Mouse (Mus musculus) ZHBTc4 (cell line): Measurements from ENCODE around the gene P2ry13.

Experiments
- DNase-seq: peaks from one replicate; pipeline ENCODE4 v3.0.0-alpha.2; 2011; ENCODE audit warnings: low read depth, low spot score

P2ry13 gene

DNA sequence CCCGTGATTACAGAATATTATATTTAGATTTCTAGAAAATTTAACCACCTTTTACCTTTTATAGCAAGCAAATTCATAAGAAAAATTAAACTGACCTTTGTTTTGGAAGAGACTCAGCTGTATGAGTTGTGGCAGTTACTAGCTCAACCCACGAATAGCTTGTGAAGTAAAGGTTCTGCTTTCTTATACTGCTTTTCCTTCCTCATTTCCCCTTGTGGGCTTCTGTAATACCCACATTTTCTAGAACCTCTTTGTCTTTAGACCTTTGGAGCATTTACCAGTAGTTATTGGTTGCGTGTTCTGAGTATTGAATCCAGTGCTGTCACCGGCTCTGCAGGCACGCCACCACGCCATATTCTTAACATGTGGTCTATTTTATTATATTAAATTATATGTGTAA is at the start of gene P2ry13:
TSS of gene P2ry13 (minus strand) at position 156 of the 400 bp plus-strand sequence.
- no peak for DNase-seq

DNA sequence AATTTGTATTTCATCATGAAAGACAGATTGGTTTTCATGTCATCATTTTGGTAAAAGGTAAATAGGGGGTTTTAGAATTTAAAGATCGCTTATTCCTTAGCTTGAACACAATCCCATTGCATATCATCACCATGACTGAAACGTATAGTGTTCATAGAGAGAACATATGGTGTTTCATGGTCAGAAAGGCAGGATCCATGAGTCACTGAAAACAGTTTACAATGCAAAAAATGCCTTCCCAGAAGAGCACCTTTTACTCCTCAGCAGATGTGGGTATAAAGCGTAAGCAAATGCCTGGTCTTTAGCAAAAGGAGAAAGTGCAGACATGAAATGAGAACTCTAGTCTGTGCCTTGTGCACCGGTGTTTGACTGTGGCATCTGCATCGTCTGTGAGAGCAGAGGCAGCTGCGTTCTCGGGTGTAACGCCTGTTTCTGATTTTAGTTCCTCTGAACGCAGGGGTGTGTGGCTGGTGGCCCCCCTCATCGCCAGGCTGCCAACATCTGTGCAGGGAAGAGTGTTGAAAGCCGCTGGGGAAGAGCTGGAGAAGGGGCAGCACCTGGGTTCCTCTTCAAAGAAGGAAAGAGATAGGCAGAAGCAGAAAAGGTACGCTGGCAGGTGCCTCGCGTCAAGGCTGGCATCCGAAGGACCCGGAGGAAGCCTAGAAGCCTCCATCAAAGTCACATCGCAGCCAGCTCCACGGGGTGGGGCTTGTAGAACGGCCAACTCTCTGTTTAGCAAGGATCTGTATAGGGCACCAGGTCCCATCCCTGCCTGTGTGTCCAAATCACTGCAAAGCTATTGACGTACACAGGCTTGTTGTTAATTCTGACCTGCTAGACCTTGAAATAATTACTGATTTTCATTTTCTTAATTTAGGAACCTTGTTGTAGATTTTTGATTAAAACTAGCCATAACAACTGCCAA is 47.3 kb upstream of the P2ry13 start:
- no peak for DNase-seq

DNA sequence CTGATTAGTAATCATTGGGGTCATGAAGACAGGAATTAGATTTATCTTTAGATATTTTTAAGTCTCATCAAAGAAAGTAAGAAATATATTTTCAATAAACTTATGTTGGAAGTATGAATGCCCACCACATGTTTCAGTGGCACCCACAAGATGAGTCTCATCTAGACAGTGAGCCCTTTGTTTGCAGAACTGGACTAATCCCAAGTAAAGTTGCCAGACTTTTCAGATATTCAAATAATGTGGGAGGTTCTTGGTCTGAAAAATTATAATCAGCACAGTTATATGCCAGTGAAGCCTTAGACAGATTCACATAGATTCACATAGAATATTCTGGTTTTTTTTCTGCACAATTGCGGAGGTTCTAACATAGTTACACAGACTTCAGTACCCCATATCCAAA is 39.8 kb upstream of the P2ry13 start:
- DNase-seq: no peak

DNA sequence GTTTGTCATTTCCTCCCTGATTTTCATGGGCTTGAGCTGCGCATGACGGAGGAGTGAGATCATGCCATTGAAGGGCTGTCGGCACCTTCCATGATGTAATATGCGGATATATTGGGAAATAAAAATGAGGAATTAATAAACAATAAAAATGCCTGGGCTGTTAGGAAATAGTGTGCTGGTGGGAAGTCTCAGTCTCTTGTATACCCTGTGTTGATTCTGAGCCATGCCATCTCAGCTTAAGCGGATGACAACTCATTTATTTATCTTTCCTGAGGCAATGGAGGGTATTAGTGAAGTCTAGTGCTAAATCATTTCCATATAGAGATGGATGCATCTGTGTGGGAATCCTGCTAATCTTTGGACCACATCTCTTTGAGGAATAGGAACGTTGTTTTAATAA is 37.3 kb upstream of the P2ry13 start:
- no peak for DNase-seq

DNA sequence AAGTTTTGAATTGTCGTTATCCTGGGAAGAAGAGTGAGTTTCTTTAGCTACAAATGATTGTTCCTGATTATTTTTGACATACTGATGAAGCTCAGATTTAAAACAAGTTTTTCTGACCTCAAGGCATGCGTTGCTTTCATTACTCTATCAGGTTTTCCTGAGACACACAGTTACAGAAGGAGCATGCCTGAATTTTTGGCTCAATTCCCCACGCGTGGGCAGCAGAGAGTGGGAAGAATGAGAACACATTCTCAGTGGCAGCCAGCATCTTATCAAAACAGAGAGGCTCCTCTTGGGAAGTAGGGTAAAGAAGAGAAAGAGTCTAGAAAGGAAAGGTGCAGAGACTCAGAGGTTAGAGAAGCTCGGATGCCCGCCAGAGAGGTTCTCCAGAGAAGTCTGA is 32.7 kb upstream of the P2ry13 start:
- no peak for DNase-seq

DNA sequence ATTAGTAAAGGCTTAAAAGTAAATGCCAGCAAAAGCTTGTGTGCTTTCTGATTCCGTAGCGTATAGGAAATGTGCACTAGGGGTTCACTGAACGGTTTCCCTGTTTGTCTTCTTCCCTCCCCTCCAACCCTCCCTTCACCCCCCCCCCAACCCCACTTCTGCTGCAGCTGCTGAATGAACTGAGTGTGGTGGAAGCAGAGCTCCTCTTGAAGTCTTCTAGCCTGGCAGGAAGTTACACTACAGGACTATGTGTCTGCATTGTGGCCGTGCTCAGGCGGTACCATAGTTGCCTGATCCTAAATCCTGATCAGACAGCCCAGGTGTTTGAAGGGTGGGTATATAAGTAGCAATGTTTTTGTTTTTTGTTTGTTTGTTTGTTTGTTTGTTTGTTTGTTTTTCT is 24.2 kb upstream of the P2ry13 start:
- DNase-seq: no peak

DNA sequence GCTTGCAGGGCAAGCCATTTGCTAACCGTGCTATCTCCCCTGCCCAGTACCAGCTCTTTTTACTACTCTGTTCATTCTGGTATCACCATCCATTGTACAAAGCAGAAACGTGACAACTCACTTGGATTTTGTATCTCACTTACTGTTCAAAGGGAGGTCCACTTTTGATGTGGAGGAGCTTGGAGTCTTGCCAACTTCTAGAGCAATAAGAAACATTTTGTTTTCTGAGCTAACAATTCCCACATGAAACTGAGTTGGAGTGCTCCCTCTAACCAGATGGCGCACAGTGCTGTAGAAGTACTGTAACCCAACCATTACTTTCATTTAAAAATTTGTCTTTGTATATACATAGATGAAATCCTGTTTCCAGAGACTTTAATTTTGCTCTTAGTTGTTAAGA is 20.2 kb upstream of the P2ry13 start:
- DNase-seq: no peak

DNA sequence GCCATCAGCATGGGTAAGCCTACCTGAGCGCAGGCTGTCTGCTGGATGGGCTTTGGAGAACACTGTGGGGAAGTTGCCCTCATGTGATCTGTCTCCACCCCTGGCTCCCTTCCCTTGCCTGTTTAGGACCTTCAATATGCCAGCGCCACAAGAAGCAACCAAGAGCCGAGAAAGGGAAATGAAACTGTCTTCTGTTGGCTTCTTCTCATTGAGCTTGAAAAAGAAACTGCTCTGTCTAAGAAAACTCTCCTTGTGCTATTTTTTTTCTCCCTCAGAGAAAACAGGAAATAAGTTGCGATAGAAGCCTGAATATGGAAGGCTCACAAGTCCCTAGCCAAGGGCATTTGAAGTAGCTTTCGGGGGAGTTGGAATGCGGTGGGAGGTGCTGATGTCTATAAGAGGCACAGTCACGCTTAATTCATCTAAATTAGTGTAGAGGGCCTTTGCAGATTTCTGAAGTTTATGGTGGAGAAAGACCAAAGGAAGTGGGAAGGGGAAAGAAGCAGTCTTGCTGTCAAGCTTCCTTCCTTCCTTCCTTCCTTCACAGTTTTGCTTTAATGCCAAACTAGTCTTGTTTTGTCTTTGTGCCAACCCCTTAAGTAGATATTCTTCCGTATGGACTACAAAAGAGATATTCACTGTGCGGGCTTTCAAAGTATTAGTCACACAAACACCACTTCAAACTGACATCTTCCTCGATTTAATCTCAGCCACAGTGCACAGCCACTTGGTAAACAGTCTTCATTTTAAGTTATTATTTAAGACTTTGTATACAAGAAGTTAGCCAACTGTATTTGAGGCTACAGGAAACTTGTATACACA is 18.3 kb upstream of the P2ry13 start:
- DNase-seq: no peak

DNA sequence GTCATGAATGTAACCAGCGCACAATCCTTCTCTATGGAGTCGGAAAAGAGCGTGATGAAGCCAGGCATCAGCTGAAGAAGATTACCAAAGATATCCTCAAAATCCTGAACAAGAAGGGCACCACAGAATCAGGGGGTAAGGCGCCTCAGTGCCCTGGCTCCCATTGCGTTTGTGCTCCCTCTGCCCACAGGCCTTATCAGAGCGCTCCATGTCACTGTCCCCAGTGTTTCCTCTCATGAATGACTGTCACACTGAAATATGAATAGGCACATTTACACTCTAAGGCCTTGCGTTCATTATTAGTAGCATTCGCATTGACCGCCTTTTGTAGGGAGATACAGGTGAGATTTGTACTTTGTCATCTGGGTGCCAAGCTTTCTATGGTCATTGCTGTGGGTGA is 17.0 kb upstream of the P2ry13 start:
- DNase-seq: no peak

DNA sequence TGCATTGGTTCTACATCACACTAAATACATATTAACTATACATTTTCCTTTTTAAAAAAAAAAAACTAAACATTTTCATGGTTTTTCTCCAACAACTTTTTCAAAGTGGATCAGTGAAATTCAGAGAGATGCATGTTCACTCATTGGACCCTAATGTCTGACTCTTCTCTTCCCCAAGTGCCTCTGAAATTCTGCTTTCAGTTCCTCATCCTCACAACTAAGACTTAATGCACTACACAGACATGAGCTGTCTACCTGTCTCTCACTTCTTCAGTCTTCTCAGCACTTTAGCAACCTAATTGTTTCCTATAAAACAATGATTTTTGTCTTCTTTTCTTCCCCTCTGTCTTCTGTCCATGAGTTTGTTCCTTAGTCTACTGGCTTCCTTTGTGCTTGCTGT is 14.7 kb upstream of the P2ry13 start:
- no peak for DNase-seq

DNA sequence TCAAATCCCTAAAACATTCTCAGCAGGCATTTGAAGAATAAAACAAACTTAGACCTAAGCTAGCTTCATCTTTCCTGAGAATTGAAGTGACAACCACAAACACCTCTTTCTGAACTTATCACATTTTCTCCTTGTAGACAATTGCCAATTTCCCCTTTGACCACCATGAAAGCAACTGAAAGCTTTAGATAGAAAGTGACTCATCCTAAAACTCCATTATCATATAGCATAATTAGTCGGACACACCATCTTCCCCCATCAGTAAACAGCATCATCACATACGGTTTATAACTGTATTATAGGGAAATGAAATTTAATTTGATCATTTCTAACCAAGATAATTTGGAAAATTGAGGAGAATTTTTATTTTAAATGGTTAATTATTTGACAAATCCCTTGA is 11.6 kb upstream of the P2ry13 start:
- no peak for DNase-seq

DNA sequence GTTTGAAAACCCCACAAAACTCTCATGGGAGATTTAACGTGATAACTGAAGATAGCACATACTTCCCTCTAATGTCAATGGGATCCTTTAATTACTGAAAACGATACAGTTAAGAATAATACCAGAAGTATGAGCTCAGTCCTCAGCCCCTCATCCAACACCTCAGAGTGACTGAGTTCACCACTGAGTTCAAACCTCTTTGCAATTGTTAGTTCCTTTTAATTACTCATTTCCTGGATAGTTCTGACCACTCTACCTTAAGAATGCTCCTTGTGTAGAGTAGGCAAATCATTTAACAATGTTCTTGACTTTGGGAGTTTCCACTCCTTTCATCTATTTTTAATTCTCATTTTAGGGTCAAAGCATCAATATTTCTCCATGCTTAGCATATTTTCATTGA is 8.6 kb upstream of the P2ry13 start:
- no peak for DNase-seq

DNA sequence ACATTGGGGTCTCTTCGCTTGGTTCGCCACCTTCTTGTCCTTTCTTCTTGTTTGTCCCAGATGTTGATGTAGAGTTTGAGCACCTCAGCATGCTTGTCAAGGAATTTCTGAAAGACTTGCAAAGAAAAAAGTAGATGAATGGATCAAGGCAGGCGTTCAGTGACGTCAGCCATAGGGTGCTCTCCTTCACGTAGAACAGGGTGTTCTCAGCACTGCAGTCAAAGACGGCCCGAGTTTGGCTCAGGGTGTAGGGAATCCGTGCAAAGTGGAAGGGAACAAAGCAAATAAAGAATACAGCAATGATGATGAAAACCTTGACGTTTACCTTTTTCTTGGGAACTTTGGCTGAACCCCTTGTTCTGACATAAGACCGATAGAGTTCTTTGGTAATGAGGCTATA is 6.5 kb upstream of the P2ry13 start:
- no peak for DNase-seq

DNA sequence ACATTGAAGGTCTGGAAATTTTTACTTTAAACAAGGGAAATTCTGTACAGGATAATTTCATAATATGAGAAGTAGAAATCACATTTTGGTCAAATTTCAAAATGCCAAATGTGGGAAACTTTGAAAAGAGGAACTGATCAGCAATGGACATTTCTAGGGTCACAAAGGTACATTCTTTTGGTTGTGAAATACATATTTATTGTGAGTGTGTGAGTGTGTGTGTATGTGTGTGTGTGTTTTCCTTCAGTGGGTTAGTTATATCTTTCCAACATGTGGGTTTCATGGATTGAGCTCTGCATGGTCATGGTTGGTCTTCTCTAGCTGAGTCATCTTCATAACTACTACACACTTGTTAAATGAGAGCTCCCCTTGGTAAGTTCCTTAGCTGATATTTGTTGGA is 1.7 kb upstream of the P2ry13 start:
- DNase-seq: no peak

DNA sequence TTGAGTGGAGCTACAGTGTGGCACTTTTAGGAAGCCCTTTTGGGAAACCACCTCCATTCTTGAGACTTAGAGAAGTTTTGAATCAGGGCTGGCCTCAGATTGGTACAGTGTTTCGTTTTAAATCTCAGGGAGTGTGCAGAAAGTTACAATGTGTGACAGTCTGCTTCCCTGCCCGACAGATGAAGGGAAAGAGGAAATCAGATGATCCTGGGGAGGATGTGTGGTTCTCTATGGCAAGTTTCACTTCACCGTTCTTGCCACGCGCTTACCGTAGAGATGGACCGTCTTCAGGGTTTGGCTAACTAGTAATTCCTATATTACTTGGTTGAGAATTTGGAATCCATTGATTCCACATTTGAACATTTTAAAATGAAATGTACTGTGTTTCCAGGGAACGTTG is 1.1 kb upstream of the P2ry13 start:
- no peak for DNase-seq

DNA sequence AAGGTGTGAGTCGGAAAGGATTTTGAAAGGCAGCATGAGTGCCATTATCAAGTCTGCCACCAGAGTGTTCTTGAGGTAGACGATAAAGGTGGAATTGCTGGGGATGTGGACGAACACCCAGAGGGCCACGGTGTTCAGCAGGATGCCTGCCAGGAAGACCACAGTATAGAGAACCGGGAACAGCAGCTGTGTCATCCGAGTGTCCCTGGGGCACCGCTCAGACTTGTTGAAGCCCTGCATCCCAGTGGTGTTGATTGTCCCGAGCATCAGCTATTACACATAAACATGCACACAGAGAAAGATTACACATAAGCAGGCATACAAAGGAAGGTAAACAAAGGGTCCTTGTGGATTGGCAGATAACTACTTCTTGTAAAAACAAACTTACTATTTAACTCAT is 593 bp downstream of the P2ry13 start:
- DNase-seq: peak; percentile 16

DNA sequence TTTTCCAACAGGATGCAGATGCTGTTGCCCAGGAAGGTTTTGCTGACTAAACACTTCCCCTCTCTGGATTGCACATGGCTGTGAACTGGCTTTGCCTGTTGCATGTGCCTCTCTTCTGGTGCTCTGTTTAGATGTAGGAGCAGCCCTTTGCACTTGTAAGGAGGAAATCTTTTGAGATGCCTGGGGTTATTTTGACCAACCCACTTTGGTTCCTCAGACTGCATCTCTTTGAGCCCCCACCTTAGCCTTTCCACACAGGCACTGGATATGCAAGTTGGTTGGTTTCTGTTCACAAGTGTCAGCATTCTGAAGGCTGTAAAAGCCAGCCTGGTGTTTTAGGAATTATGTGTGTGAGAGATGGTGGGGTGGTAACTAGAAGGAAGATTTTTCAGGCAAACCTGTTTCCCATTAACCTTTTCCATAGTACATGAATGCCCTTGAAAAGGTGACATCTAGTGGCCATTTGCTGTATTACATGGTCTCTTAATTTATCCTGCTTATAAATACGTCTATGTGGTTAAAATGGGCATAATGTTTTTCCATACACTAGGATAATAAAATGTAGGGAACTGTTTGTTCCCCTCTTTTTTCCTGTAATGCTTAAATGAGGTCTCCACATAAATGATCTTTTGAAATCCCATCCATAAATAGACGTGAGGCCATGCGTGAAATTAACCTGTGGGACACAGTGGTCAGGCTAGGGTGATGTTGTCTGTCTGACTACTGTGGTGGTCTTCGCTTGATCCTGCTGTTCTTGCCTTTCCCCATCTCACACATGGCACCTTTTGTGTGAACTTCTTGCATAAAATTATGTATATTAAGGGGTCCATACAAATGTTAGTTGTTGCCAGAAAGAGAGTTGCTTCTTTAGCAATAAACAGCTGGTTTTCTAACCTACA is 1.8 kb downstream of the P2ry13 start:
- DNase-seq: peak; percentile 69

DNA sequence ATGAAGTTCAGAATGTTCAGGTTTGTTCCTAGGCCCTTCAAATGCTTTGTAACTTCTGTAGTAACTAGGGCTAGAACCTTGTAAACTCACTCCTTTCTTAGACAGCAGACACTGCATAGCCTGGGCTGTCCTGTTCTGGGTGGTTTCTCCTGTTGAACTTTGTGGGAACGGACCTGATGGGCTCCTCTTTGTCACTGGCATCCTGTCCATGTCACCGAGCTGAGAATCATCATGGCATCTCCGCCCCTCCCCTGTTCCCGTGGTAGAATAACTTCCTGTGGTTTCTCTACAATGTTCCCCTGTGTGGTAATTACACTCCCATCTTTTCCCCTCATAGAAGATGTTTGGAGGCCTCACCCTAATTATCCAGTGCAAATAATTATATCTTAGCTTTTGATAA is 4.7 kb downstream of the P2ry13 start:
- no peak for DNase-seq

DNA sequence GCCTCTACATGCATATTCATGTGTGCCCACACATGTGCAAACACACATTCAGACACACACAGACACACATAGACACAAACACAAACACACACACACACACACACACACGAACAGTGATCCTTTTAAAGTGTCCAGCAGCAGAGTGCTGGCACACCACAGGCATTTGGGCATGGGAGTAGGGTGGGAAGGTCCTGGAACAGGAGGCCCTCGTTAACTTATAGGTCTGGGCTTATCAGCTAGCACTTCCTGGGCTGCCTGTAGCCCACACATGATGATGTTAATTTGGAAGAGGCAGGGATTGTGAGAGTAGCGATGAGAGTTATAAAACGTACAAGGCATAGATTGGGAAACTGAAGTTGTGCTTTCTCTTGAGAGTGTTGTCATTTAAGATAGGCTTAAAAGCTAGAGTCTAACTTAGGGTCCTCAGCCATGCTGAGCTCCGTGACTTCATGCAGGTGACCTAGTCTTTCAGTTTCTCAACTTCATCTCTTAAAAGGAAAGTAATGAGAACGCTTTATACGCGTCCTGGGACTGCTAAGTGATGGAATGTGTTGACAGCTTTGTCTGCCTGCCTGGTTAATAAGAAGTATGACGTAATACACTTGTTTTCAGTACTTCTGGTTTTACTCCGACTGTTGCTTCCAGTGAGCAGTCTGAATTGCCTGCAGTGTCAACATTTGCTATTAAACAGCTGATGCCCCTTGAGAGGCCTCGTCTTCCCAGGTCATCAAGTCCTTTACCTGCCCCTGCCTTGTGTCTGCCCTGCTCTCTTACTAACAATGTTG is 5.8 kb downstream of the P2ry13 start:
- no peak for DNase-seq

DNA sequence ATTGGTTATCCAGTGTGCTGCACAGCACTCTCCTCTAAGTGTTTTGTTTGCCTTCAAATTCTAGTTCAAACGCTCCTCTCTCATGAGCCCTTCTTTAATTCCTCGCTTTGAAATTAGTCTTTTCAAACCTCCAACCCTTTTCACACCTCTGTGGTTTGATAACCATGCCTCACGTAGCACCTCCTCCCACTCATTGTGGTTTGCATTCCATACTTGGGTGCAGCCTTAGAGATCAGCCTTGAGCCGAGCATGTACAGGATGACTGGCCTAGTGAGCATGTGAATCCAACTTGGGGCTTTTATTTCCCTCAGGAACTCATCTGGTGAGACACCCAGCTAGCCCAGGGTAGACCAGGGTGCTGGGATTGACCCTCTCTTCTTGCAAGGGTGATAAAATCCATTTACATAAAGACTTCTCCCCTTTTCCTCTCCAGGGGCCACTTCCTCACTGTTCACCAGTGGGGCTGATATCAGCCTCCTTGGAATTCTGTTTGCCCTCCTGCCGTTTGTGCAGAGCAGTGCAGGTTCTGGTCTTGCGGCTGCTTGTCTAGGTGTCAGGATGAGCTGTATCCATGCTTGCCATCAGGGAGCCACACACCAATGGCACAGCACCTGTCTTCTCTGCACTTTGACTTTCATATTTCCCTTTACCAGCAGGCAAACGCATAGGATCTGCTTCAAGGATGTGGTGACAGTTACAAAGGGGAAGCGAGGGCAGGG is 6.7 kb downstream of the P2ry13 start:
- DNase-seq: peak; percentile 40
